Mouse (Mus musculus) liver (tissue): ENCODE measurements around the gene Matk.

Experiments
- DNase-seq: peaks from one replicate; pipeline ENCODE4 v3.0.0-alpha.2; 2020; ENCODE audit warnings: mixed read lengths

The Matk gene

DNA sequence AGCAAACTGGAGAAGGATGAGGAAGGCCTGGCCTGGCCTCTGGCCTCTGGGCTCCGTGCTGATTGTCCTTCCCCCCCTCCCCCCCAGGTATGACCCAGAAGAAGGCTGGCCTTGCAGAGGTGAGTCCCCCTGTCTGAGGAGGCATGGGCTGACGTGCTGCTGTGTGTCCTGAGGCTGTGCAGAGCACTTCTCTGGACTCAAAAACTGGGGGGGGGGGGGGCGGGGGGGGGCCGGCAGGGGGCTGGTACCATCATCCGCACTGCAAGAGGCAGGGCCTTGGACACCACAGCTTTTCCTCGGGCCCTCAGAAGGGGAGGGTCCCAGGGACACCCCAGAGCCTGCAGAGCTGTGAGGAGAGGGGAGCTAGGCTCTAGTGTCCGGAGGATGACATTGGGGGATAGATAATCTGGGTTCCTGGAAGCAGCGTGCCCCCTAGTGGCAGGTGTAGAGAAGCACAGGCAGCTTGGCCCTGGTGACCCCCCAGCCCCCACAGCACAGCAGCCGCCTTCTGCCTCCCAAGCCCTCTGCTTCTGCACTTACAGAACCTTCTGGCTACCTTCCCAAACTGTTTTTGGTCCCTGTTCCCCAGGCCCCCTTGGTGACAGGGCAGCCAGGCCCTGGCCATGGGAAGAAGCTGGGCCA, 52.0 kb downstream of the Matk start:
- peak; percentile 68 for DNase-seq

DNA sequence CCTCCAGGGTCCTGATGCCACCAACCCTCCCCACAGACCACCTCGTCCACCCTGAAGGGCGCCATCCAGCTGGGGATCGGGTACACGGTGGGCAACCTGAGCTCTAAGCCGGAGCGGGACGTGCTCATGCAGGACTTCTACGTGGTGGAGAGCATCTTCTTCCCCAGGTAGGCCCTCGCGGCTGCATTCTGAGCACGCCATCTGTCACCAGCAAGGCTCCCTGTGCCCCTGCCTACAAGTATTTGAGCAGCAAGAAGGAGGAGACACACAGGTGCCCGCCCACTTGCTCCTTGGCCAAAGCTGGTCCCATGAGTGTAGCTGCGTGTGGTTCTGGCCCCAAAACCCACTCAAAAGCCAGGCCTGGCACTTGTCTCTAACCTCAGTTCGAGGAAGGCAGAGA, 52.9 kb downstream of the Matk start:
- no peak for DNase-seq

DNA sequence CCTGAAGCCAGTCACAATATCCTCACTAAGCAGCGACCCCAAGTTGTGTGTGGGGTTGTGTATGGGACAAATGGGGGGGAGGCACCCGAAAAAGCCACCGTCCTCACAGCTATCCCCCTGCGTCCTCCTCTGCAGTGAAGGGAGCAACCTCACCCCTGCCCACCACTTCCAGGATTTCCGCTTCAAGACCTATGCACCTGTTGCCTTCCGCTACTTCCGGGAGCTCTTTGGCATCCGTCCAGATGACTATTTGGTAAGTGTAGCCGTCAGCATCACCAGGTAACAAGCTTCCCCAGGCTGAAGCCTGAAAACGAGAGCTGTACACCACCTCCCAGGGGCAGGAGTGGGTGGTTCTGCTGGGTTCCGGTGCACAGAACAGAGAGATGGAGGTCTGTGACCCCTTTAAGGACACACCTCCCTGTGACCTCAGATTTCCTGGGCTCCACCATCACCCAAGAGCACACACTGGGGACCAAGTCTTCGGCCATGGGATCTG, 53.5 kb downstream of the Matk start:
- DNase-seq, result no peak

DNA sequence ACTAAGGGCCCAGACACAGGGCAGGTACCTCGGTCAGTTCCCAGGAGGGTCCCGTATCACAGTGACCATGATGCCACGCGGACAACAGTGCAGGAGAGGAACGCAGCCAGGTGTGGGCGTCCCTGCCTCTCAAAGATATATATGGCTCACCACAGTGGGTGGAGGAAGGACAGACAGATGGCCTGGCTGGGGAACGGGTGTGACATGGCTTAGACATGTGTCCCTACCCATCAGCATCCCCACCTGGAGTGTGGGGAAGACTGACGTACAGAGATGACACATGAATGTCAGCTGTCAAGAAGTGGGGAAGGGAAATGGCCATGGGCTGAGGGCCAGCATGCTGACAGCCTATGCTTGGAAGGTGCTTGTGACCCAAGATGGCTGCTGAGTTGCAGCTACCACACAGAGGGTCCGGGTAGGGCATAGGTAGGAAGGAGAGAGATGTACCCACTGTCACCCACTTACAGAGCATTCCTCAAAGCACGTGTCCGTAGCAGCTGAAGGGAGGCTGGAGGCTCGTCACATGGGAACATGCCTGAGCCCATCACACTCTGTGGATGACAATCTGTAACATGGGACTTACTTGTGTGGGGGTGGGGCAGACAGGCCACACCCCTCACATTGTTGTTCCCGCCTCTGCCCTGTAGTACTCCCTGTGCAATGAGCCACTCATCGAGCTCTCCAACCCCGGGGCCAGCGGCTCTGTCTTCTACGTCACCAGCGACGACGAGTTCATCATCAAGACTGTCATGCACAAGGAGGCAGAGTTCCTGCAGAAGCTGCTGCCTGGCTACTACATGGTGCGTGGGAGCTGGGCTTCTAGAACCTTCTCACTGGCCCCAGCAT, 54.3 kb downstream of the Matk start:
- DNase-seq, result no peak

DNA sequence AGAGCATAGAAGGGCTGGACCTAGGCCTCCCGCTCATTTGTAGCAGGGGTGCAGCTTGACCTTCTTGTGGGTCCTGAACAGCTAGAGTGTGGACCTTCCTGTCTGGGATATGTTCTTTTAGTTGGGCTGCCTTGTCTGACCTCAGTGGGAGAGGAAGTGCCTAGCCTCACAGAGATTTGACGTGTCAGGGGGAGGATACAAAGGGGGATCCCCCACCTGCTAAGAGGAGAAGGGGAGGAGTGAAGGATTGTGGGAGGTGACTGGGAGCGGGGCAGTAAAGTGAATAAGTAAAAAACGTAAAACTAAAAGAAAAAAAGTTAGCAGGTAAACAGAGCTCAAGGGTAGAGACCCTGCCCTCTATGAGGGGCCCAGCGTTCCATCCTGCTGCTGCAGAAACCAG, 56.8 kb downstream of the Matk start:
- no peak for DNase-seq
